Mouse (Mus musculus): Measurements from ENCODE around the gene Upf2.
"Not testable (repeated sequence)": the region's sequence is repeated elsewhere in the genome, so short reads cannot be mapped to it uniquely, and the experiment has no call there.

Gene Upf2

DNA sequence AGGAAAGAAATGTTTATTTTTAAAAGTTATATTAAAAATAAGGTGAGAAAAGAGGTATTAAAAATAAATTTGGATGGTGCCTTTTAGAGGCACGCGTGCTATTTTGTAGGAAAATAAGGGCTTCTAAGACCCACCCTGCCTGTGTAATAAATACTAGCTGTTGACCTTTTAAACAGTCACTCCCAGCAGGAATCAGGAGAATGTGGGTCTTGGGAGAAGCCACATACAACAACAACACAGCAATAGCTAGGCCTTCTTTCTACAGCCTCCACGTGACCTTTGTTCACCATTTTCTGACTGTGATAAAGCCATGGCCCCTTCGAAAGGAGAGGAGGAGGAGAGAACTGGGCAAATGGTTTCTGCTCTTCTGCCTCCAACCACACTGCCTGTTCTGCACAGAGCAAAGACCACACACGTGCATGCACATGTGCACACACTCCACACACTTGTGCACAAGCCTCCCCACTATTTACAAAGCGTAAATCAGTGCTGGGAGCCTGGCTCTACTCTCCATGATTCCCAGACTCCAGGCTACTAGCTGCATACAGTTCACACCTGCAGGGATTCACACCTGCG, 121.5 kb downstream of the Upf2 start:
- DNase-seq, result no peak

DNA sequence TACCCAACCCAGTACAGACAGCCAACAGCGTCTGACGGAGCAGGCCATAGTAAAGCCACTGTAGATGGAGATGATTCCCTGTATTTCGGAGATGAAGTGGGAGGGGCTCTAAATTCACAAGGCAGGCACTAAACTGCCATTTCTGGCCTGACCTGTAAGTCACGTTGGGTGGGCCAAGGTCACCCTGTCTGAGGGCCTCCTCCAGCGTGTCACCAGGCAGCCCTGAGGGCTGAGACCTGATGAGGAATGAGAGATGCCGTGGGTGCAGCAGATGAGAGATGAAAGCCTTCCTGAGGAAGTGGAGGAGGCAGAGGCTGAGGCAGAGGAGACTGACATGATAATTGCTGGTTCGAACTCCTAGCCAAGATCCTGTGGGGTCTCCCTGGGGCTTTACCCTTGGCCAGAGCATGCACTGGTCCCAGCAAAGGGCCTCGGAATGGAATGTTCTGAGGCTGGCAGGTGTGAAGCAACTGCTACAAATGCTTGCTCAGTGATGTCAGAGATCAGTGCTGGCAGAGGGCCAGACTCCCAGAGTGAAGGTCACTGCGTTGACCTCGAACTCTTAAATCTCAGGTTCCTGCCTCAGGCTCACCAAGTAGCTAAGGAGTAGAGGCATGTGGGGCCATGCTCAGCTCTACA, 123.7 kb downstream of the Upf2 start:
- DNase-seq, result no peak

DNA sequence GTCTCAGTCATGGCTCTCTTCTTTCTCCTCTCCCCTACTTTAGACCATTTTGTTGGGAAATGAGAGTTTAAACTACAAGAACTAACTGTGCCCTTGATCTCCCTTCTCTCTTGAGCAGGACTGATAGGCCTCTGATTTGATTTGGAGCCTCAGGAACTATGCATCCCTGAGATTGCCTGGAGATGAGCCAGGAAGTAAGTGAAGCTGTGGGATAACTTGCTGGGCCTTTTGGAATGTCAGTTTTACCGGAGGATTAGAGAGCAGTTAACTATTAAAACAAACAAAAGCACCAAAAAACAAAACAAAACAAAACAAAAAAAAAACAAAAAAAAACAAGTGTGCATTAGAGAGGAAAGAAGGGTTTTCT, 124.2 kb downstream of the Upf2 start:
- DNase-seq, result no peak

DNA sequence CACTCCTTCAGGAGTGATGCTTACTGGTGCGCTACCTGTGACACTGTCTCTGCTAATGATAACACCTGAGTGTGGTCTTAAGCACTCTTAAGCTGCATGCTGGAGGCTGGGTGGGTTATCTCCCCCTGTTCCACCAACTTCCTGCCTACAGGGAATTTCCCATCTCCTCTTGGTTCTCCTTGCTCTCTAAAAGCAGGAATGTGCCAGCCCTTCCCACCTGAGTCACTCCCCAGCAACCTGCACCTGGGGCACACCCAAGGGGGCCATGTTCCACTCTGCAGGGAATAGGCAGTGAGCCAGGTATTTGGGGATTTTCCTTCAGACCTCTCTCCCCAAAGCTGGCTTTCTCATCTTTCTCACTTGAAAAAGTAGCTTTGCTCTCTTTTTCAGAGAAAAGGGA, 128.8 kb downstream of the Upf2 start:
- no peak for DNase-seq

DNA sequence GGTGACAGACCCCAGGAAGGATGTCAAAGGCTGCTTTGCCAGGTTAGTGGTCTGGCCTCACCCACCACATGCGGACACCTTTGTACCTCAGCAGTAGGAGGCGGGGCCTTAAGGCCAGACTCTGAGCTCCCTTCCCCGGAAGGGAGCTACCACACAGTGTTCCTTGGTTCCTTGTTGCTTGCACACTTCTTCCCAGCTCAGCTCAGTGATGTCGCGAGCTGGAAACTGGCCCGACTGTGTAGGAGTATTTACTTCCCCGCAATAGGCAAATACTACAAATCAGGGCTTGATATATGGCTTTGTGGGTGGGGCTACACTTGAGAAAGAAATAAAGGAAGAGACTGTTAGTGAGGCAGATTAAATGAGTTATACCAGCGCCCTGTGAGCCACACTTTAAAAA, 129.8 kb downstream of the Upf2 start:
- DNase-seq, result no peak

DNA sequence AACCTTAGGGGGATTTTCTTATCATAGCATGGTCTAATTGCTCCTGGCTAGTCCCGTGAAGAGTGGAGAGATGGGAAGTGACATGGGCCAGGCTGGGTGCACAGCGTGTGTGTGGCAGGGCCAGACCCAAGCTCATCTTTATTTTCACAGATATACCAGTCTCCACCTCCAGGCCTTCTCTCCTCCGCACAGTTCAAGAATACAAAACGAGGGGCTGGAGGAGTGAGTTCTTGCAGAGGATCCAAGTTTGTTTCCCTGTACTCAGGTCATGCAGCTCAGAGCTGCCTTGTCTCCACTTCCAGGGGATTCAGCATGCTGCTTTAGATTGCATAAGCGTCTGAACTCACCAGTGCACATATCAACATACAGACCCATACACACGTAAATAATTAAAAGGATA, 131.3 kb downstream of the Upf2 start:
- DNase-seq, result no peak

DNA sequence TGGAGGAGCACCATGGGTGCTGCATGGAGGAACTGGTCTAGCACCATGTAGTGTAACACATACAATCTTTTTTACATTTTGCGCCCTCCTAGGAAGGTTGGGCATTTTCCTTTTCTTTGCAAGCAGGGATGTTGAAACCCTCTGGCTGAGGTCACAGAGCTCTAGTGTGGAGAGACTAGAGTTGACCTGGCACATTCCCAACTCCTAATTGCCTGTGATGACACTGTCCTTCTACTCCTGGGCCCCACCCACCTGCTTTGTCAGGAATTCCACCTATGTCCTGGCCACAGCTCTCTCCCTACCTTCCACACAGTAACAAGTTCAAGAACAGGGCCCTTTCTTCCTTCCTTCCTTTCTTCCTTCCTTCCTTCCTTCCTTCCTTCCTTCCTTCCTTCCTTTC, 132.4 kb downstream of the Upf2 start:
- DNase-seq, result no peak

DNA sequence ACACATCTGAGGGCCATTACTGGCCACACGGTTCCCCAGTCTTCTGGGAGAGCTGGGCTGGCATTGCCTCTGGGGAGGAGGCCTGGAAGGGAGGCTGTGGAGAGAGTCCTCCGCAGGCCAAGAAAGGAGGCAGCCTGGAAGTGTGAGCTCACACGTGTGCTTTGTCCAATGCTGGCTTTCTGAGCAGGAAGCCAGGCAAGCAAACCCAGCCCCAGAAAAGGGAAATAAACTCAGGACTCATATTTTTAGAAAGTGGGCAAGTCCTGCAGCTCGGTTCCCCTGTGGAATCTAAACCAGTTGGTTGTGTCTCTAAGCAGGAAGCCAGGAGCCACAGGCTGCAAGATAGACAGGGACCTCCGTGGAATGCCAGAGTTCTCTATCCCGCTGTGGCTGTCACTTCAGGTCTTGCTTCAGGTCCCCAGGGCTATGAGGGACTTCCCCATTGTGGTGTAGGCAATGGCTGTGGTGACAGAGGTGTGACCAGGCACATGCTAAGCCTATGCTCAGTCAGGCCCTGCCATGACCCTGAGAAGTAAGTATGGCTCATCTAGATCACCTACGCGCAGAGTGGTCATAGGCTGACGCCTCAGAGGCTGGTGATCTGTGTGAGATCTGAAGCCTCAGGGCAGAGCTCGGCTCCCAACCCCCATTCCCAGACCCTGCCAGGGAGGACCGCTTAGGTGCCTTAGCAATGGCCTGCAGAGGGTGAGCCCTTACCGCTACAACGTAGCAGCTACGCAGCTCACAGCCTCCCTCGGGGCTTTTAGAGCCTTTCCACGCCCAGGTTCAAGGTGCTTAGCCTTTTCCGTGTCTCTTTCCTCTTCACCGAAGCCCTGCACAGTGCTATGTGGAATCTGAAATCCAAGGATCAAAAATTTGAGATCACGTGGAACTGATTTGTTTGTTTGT, 134.6 kb downstream of the Upf2 start:
- no peak for DNase-seq

DNA sequence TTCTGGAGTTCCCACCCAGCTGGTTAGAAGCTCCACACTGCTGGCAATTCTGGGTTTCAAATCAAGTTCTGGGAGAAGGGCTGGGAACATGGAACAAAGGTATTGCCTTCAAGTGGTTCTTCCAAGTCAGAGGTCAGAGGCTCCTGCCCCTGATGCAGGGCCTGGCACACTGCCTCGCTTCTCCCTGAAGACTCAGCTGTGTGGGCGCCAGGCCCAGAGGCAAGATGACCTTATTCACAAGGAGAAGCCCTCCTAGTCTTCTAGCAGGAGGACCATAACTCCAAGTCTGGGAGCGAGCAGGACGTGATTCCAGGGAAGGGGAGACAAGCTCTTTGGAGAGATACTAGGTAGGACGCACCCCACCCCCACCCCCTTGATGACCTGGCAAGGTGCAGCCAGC, 135.9 kb downstream of the Upf2 start:
- DNase-seq, result no peak

DNA sequence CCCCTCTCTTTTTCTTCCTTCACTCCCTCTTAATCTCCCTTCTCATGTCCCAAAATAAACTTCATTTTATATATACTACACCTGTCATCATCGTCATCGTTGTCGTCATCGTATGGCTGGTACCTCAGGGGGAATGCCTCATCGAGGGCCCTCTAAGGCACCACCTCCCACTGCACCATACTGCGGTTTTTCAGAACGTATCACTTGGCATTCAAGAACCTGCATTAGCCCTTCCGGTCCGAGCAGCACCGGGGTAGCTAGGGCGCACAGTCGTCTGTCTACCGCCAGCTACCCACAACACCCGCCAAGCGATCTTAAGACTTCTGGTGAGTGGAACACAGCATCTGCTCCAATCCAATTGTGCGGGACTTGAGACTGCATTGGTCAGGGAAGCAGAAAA, 138.7 kb downstream of the Upf2 start:
- DNase-seq, result not testable (repeated sequence)

DNA sequence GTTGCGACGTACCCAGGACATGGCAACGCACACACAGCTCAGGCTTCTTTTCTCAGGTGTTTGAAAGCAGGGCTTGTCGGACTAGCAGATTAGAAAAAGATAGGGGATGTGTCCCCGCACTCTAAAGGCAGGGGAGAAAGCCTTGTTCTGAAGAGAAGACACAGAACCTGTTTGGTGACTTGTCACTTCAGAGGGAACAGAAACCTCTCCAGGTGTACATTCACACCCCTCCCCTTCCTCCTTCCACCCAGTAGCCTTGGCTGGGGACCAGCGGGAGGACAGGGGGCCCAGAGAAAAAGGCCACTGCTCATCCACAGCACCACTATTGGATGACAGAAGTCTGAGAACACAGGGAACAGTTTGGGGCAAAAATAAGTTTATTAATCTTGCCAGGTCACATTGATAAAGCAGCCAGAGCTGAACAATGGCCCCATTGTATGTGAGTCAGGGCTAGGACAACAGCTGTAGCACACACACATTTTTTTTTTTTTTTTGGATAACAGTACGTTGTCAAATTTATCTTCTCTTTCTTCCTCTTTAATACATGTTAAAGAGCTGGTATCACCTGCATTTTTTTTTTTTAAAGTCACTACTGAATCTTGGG, 145.9 kb downstream of the Upf2 start:
- DNase-seq, result no peak

DNA sequence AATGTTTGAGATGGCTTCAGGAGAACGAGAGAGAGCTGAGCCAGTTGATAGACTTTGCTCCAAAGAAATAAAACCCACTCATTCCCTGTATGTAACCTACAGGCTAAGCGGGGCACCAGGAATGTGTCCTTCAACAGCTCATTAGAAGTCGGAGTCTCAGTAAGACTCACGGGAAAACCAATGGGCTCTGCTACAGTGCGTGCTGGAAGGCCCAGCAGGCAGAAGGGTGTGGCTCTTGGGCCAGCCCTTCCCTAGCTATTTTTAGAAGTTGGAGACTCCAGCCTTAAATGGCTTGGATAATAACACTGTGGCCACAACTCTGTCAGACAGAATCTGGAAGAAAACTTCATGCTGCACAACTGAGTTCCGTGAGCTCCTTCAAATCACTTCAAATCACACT, 147.7 kb downstream of the Upf2 start:
- no peak for DNase-seq

DNA sequence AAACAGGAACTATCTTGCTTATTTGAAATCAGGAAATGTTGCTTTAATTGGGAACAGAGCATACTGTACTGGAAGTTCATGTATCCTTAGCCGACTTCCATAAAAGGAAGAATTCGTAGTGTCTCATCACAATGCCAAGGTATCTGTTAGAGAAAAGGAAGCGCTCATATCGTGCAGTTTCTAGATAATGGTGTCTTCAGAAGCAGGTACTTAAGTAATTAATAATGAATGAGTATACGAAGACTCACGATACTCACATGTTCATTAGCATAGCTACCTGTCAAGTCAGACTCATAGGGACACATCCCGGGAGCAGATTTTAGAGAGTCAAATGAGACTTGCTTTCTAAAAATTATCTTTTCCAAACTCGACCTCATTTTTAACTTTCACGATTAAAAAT, 148.2 kb downstream of the Upf2 start:
- no peak for DNase-seq

DNA sequence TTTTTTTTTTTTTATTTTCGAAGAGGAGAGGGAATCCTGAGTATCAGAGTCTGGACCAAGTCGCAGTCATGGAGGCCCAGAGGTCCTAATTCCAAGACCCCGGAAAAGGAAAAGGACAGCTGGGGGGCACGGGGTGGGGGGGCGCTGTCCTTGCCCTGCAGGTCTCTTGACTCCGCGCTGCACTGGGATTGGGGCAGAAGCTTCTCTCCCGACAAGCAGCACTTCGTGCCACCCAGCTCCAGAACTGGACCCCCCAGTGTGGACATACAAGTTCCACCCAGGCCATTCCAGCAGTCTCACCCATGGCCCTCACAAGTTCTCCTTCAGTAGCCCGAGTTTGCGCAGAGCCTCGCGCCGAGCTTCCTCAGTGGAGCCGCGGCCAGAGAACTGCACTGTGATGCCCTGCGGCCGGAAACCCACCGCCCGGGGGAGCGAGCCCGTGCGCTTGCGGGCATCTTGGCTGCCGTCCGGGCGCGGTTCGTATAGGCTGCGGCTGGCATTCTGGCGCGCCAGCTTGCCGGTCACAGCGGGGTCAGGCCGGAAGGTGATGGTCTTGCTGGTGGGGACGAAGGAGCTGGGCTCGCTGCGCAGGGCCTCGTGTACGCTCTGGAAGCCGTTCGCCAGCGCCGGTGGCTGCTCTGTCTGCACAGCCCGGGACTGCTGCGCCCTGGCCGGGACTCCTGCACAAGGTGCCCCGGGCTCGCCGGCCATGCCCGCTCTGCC, 148.9 kb downstream of the Upf2 start:
- DNase-seq, result no peak

DNA sequence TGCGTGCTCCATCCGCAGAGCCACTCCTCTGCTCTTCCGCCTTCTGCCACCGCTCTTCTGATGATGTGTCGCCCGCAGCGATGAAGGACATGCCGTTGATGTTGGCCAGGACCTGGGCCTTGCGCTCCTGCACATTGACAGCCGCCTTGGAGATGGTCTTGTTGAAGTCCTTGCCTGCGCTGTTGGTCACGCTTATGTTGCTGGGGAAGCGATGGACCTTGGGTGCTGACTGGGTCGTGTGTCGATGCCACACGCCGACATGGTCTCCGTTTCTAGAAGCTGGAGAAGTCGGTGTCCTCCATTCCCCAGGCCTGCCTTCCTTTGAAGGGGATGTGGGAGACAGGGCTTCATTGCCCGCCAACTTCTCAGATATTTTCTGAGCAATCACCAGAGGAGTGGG, 149.5 kb downstream of the Upf2 start:
- no peak for DNase-seq

DNA sequence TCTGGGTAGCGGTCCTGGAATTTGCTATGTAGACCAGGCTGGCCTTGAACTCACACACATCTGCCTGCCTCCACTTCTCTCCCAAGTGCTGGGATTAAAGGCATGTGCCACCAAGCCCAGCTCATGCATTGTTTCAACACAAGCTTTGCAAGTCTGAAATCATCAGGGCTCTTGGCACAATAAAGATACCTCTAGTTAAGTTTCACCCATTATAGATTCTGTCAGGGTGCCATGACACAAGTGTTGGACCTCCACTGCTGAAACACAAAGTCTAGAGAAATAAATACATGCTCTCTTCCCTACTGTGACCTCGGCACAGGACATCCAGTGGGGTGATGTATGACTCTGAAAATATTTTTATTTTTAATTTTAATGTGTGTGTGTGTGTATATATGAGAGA, 154.2 kb downstream of the Upf2 start:
- DNase-seq, result no peak
